Mouse (Mus musculus): ENCODE data around the gene Orai3. TPM values are rescaled to one million over a fixed set of nuclear protein-coding genes. Genes with fewer than 3 reads are reported as not detected.

Orai3 gene
- polyA plus RNA-seq (2015; fragmentation: Nextera tagmentation; extraction: Ambion mirVana), result 13.2 and 13.7 TPM in 2 replicates

DNA sequence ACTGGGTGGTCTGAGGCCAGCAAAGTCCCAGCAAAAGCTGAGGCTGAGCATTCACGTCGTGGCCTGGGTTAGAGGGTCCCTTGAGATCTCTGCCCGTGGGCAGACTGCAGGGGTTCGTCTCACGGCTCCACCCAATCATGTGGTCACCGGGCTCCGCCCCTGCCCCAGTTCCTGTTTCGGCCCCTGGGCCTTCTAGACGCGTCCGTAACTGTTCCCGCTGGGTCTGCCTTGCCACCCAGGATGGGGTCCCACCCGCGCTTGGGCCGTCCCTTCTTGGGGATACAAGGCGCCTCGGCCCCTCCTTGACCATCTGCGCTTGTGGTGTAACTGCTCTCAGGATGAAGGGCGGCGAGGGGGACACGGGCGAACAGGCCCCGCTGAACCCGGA lies at the start of gene Orai3:
Gene Orai3, plus strand, starts transcription at position 165 of the 388 bp plus-strand sequence.

DNA sequence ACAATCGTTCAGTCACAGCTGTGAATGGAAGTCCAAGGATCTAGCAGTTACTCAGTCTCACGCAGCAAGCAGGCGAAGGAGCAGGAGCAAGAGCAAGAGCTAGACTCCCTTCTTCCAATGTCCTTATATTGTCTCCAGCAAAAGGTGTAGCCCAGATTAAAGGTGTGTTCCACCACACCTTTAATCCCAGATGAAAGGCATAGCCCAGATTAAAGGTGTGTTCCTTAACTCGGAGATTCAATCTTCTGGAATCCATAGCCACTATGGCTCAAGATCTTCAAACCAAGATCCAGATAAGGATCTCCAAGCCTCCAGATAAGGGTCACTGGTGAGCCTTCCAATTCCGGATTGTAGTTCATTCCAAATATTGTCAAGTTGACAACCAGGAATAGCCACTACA lies 37.5 kb upstream of the Orai3 start, which contains the start of gene Ctf2:
Gene Ctf2, minus strand, starts transcription at position 101 of the 400 bp plus-strand sequence.

DNA sequence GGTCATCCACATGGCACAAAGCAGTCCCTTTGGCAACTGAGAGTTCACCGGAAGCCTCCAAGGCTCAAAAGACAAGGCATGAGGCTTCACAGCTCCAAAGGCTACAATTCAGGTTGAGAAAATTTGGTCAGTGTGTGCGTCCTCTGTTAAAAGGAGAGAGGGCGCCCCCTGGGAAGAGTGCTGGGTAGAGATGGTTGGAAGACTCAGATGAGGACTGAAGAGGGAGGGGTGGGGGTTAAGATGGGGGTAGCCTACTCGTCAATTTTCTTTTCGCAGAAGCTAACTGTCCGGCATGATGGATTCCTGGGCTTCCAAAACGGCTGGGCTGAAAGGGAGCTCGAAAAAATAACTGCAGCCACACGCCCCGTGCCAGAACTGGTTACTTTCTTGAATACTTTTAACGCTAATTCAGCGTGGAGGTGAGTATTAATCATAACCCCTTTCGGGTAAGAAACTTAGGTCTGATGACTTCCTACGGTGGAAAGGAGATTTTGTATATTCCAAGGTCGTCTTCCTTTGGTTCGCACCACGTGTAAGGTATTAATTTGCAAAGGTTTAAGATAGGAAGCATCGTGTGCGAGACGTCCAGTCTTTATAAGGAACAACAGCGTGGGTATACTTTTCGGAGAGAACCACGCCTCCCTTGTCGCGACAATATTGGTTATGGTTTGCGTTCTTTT lies 25.1 kb upstream of the Orai3 start, which contains the start of gene Fbxl19:
Gene Fbxl19, plus strand, starts transcription at position 178 of the 680 bp plus-strand sequence.

DNA sequence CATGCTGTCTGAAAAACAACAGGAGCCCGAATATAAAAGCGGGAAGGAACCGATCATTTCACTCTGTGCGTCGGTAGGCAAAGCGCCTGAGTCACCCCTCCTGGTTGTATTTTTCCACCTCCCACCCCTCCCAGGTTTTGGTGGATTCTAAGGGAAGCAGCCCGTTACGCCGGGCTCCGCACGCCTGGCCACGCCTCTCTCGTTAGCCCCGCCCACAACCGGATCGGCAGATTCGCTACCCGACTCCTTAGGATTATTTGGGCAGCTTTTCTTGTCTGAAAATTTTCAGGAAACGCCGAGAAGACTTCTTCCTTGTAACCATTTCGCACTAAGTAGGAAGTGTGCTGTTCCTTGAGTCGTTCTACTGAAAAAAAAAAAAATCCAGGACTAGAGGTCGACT lies 6.8 kb downstream of the Orai3 start, which contains the start of gene Setd1a:
Gene Setd1a, plus strand, starts transcription at position 245 of the 400 bp plus-strand sequence.

DNA sequence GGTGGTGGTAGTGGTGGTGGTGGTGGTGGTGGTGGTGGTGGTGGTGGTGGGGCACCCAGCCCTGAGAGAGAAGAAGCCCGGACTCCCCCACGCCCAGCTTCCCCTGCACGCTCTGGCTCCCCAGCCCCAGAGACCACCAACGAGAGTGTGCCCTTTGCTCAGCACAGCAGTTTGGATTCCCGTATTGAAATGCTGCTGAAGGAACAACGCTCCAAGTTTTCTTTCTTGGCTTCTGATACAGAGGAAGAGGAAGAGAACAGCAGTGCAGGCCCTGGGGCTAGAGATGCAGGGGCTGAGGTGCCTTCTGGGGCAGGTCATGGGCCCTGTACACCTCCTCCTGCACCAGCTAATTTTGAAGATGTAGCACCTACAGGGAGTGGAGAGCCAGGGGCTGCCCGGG lies 15.7 kb downstream of the Orai3 start, which contains the start of gene Gm49388:
Gene Gm49388, plus strand, starts transcription at position 301 of the 400 bp plus-strand sequence.

DNA sequence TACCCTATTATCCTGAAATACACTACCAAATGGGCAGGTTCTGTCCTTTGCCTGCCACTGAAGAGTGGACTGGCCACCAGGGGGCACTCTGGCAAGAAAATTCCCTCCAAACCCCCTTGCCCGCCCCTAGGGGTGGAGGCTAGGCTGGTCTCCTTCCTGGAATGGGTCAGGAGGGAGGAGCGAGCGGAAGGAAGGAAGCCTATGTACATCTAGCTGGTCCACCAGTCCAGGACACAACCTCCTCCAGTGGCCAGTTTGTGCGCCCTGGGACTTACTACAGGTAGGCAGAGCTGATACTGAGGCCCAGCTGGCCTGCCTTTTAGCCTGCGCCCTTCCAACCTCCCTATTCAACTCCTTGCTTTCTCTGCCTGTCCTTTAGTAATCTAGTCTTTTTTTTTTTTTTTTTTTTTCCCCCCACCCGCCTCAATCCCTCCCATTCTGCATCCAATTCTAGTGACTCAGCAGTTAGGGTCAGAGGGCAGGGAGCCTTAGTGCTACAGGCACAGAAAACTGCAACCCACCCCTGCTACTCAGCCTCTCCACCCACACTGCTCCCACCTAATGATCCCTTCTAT lies 30.9 kb downstream of the Orai3 start, which contains the start of gene Hsd3b7:
Gene Hsd3b7, plus strand, starts transcription at position 170 of the 575 bp plus-strand sequence.

DNA sequence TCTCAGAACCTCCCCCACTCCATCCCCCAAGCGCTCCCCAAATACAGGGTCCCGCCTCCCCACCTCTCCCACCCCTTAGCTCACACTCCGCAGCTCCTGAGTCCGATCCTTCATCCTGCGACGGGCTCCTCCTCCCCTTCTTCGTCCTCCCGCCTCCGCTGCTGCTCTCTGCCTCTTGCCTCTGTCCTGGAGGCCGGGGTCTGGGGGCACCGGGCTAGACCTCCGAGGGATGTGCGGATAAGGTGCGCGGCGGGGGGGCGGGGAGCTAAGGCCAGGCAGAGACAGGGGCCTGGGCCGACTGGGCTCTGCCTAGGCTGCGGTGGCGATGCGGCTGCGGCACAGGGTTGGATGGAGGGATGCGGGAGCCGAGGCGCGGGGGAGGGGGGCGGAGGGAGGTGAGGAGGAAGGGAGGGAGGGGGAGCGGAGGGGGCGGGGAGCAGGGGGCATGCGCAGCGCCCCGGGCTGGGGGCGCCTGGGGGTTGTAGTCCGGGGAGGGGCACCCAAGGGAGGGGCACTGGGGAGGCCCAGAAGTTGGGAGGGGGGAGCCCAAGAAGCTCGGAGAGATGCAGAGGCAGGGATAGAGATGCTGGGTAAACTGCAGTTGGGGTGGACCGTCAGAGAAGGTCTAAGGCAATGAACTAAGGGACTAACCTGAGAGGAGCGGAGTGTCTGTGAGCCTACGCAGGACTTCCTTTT lies 54.7 kb downstream of the Orai3 start, which contains the start of the genes Stx4a and Stx1b:
Gene Stx4a, plus strand, starts transcription at position 119 of the 696 bp plus-strand sequence.
Gene Stx1b, minus strand, starts transcription at position 374 of the 696 bp plus-strand sequence.

Other genes starting within 250 kb of the Orai3 start
- gene Tmem265, start 208.4 kb upstream of the Orai3 start, polyA plus RNA-seq (2015; fragmentation: Nextera tagmentation; extraction: Ambion mirVana), result 4.3 and 4.5 TPM in 2 replicates
- 52.7 and 66.9 TPM in 2 replicates for gene Phkg2, start 196.5 kb upstream of the Orai3 start, polyA plus RNA-seq (2015; fragmentation: Nextera tagmentation; extraction: Ambion mirVana)
- 9.6 and 12.3 TPM in 2 replicates for gene Ccdc189, start 181.2 kb upstream of the Orai3 start, polyA plus RNA-seq (2015; fragmentation: Nextera tagmentation; extraction: Ambion mirVana)
- gene Rnf40, start 181.0 kb upstream of the Orai3 start, polyA plus RNA-seq (2015; fragmentation: Nextera tagmentation; extraction: Ambion mirVana), result 26.0 and 28.3 TPM in 2 replicates
- gene Zfp629, start 154.0 kb upstream of the Orai3 start, polyA plus RNA-seq (2015; fragmentation: Nextera tagmentation; extraction: Ambion mirVana), result 11.1 and 11.4 TPM in 2 replicates
- gene Bcl7c, start 60.9 kb upstream of the Orai3 start, polyA plus RNA-seq (2015; fragmentation: Nextera tagmentation; extraction: Ambion mirVana), result 59.4 and 60.7 TPM in 2 replicates
- 5.3 and 5.8 TPM in 2 replicates for gene Ctf1, start 57.1 kb upstream of the Orai3 start, polyA plus RNA-seq (2015; fragmentation: Nextera tagmentation; extraction: Ambion mirVana)
- 0.08 TPM in 1 of 2 replicates, not detected in the other for gene Ctf2, start 37.6 kb upstream of the Orai3 start, polyA plus RNA-seq (2015; fragmentation: Nextera tagmentation; extraction: Ambion mirVana)
- 7.4 and 8.8 TPM in 2 replicates for gene Fbxl19, start 25.3 kb upstream of the Orai3 start, polyA plus RNA-seq (2015; fragmentation: Nextera tagmentation; extraction: Ambion mirVana)
- 17.7 and 18.5 TPM in 2 replicates for gene Setd1a, start 6.9 kb downstream of the Orai3 start, polyA plus RNA-seq (2015; fragmentation: Nextera tagmentation; extraction: Ambion mirVana)
- gene Gm49388, start 15.8 kb downstream of the Orai3 start, polyA plus RNA-seq (2015; fragmentation: Nextera tagmentation; extraction: Ambion mirVana), result not detected in 2 replicates
- gene Hsd3b7, start 30.8 kb downstream of the Orai3 start, polyA plus RNA-seq (2015; fragmentation: Nextera tagmentation; extraction: Ambion mirVana), result 12.2 and 12.5 TPM in 2 replicates
- 28.1 and 32.5 TPM in 2 replicates for gene Stx4a, start 54.5 kb downstream of the Orai3 start, polyA plus RNA-seq (2015; fragmentation: Nextera tagmentation; extraction: Ambion mirVana)
- gene Stx1b, start 54.7 kb downstream of the Orai3 start, polyA plus RNA-seq (2015; fragmentation: Nextera tagmentation; extraction: Ambion mirVana), result 78.8 and 97.1 TPM in 2 replicates
- gene Zfp646, start 106.4 kb downstream of the Orai3 start, polyA plus RNA-seq (2015; fragmentation: Nextera tagmentation; extraction: Ambion mirVana), result 3.8 and 4.5 TPM in 2 replicates
- 21.9 and 22.7 TPM in 2 replicates for gene Zfp668, start 107.0 kb downstream of the Orai3 start, polyA plus RNA-seq (2015; fragmentation: Nextera tagmentation; extraction: Ambion mirVana)
- gene Prss53, start 121.2 kb downstream of the Orai3 start, polyA plus RNA-seq (2015; fragmentation: Nextera tagmentation; extraction: Ambion mirVana), result 0.76 and 0.77 TPM in 2 replicates
- not detected in 2 replicates for gene Gm21974, start 125.6 kb downstream of the Orai3 start, polyA plus RNA-seq (2015; fragmentation: Nextera tagmentation; extraction: Ambion mirVana)
- gene Vkorc1, start 125.8 kb downstream of the Orai3 start, polyA plus RNA-seq (2015; fragmentation: Nextera tagmentation; extraction: Ambion mirVana), result 94.0 and 98.3 TPM in 2 replicates
- 59.5 and 62.2 TPM in 2 replicates for gene Bckdk, start 134.3 kb downstream of the Orai3 start, polyA plus RNA-seq (2015; fragmentation: Nextera tagmentation; extraction: Ambion mirVana)
- gene Kat8, start 142.7 kb downstream of the Orai3 start, polyA plus RNA-seq (2015; fragmentation: Nextera tagmentation; extraction: Ambion mirVana), result 32.9 and 34.4 TPM in 2 replicates
- gene Prss8, start 160.3 kb downstream of the Orai3 start, polyA plus RNA-seq (2015; fragmentation: Nextera tagmentation; extraction: Ambion mirVana), result 0.75 and 0.80 TPM in 2 replicates
- gene Prss36, start 176.9 kb downstream of the Orai3 start, polyA plus RNA-seq (2015; fragmentation: Nextera tagmentation; extraction: Ambion mirVana), result 18.5 and 19.6 TPM in 2 replicates
- gene Fus, start 197.6 kb downstream of the Orai3 start, polyA plus RNA-seq (2015; fragmentation: Nextera tagmentation; extraction: Ambion mirVana), result 283 and 308 TPM in 2 replicates
- gene Pycard, start 224.1 kb downstream of the Orai3 start, polyA plus RNA-seq (2015; fragmentation: Nextera tagmentation; extraction: Ambion mirVana), result 13.0 and 15.8 TPM in 2 replicates
- gene Trim72, start 234.1 kb downstream of the Orai3 start, polyA plus RNA-seq (2015; fragmentation: Nextera tagmentation; extraction: Ambion mirVana), result not detected in 2 replicates

Measured in neural tube, postnatal 0 days (tissue).